Mouse (Mus musculus) Patski (cell line): ENCODE measurements at regions not wholly inside any gene's neighbourhood (a gene's known extent, or its start where the extent isn't known, plus 50 kb on each side); places are given as distances from the start of the nearest gene placed in this dataset.
A peak's percentile ranks its signal among the peaks of the same experiment; 100 is the strongest.

ENCODE experiments used
- ATAC-seq: fragments of 100-300 bp; one replicate; pipeline ENCODE4 v1.8.0; 2021
- CTCF ChIA-PET: fragments of 350-600 bp; sonication (Branson Sonifier 250); formaldehyde crosslinking; loops from one replicate; lab custom pipeline; 2022; ENCODE audit warnings: inconsistent platforms; lab: Charles Lee
- POLR2A ChIA-PET: fragments of 350-600 bp; sonication (Branson Sonifier 250); formaldehyde crosslinking; loops from one replicate; lab custom pipeline; 2022; ENCODE audit warnings: antibody characterized with exemption, inconsistent platforms; lab: Charles Lee
- DNase-seq: peaks from one replicate; pipeline ENCODE4 v3.0.0-alpha.2; 2011; ENCODE audit warnings: low read depth, low spot score
- H3K27me3 ChIP-seq: fragments of 371-371 bp; one replicate; pipeline ENCODE4 v1.5.1; 2021
- CTCF ChIP-seq: fragments of 100-300 bp; IDR thresholded peaks from one replicate; pipeline ENCODE4 v1.5.1; 2021
- in situ Hi-C: fragments of 300-500 bp; cut with MboI; formaldehyde crosslinking; loops from 3 replicates; pipeline ENCODE4 v1.11.1; 2018; ENCODE audit warnings: low pct_unique_long_range_greater_than_20kb, mixed read lengths

GRCm38 (mm10) chr12:8844748-8845147 lies 73.6 kb downstream of the Sdc1 start:
- H3K27me3 ChIP-seq = no peaks in the 10 kb centered on the region
- DNase-seq (no peak), ATAC-seq (no peak)
- no peak for TF ChIP-seq CTCF
- ChIA-PET CTCF (no interaction called here), POLR2A (no interaction called here)
- in situ Hi-C loops = no loop called here

DNA sequence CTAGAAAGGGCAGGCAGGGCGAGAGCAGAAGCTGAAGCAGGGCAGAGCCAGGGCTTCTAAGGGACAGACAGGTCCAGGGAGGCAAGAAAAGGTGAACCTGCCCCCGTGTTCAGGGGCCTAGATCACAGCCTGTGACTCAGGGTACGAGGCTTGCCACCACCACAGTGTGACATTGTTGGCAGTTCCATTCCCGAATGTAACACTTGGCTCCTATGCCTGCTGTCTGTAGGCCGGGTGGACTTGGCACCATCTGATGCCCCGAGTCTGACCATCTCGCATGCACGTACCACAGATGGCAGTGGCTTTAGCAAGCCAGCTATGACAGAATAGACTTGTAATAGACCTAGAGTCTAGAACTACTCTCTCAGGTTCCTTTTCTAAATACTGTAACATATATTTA lies 74.3 kb downstream of the Sdc1 start:
- no peaks in the 10 kb centered on the region for H3K27me3 ChIP-seq
- CTCF ChIA-PET = no interaction called here
- in situ Hi-C loops = no loop called here
- ATAC-seq (no peak), DNase-seq (no peak)
- POLR2A ChIA-PET = no interaction called here
- TF ChIP-seq CTCF = no peak

DNA sequence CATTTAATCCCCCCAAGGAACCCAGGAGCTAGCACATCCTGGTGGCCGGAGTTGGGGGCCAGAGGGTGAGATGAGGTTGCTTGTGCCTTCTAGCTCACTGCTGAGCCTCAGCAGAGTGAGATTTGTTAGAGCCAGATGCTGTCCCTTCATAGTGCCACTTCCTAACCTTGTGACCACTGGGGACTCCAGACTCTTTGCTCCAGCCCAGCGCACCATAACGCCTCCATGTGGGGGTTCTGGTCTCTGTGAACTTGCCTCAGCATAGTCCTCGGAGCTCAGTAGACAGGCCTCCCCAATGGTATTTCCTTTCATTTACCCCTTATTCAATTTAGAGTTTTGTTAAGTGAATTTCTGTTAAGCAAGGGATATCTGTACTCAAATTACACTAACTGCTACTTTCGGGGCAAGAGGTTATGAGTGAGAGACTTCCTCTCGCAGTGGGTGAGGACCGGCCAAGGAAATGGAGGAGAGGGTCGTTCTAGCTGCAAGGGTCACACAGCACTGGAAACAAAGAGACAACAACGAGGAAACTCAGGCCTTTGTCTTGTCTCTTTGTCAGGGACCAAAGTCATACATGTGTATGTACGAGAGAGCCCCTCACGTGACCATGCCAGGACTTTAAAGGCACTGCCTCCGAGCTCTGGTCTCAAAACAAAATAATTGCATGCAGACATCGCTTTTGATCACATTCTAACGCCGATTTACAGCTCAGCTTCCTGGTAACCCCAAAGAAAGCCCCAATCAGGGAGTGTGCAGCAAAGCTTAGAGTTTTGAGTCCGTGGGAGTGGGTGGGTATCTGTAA lies 74.8 kb upstream of the Laptm4a start:
- in situ Hi-C loops = no loop called here
- no peak for TF ChIP-seq CTCF
- DNase-seq (no peak), ATAC-seq (no peak)
- no peaks in the 10 kb centered on the region for H3K27me3 ChIP-seq
- ChIA-PET POLR2A (no interaction called here), CTCF (no interaction called here)

GRCm38 (mm10) chr12:8847227-8847857 lies 74.1 kb upstream of the Laptm4a start:
- DNase-seq = no peak
- POLR2A ChIA-PET = no interaction called here
- H3K27me3 ChIP-seq = no peaks in the 10 kb centered on the region
- TF ChIP-seq CTCF = no peak
- no peak for ATAC-seq
- CTCF ChIA-PET = no interaction called here
- in situ Hi-C loops = no loop called here

- no peak for DNase-seq
- ATAC-seq = no peak
- TF ChIP-seq CTCF = no peak
- no peaks in the 10 kb centered on the region for H3K27me3 ChIP-seq
- CTCF ChIA-PET = no interaction called here
- POLR2A ChIA-PET = no interaction called here
- in situ Hi-C loops = no loop called here
Measured at GRCm38 (mm10) chr12:8847858-8848383, 73.5 kb upstream of the Laptm4a start.

DNA sequence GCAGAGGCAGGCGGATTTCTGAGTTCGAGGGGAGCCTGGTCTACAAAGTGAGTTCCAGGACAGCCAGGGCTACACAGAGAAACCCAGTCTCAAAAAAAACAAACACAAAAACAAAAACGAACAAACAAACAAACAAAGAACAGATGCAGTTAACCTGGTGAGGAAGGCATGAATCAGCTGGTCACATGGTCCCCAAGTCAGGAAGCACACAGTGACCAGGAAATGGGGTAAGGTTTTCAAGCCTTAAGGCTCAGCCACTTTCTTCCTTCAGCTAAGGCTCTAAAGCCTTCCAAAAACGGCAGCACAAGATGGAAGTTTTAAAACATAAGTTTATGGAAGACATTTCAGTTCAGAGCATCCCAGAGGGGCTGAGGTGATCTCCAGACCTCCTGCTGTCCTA lies 67.6 kb upstream of the Laptm4a start:
- CTCF ChIA-PET = interaction anchor here (0.8 to 1.6 kb wide), 2 partner anchors 11 to 43 kb away, joined by 3 read pairs; no protein-coding TSS in a partner anchor
- TF ChIP-seq CTCF = no peak
- DNase-seq (no peak), ATAC-seq (no peak)
- in situ Hi-C loops = no loop called here
- H3K27me3 ChIP-seq = no peaks in the 10 kb centered on the region
- POLR2A ChIA-PET = no interaction called here

DNA sequence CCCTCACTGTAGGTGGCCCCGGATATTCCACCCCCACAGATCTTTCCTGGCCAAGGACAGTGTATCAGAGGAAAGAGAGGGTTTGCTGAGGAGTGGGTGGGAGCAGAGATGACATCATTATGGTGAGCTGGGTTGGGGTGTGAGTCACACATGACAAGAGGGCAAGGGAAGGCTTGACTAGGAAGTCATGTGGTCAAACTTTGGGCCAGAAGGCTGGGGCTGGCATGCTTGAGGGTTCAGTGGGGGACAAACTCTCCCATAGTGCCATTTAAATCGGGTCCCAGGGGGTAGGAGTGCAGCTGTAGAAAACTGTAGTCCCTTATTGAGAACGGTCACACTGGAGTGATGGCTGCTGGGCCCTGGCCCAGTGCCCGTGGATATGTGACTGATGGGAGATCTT lies 67.1 kb upstream of the Laptm4a start:
- CTCF ChIA-PET = interaction anchor here (0.8 to 1.6 kb wide), 2 partner anchors 10 to 43 kb away, joined by 3 read pairs; no protein-coding TSS in a partner anchor
- in situ Hi-C loops = no loop called here

GRCm38 (mm10) chr12:8855119-8855518 lies 66.3 kb upstream of the Laptm4a start:
- in situ Hi-C loops = no loop called here
- no peaks in the 10 kb centered on the region for H3K27me3 ChIP-seq
- POLR2A ChIA-PET = no interaction called here
- DNase-seq (no peak), ATAC-seq (no peak)
- no peak for TF ChIP-seq CTCF
- CTCF ChIA-PET = interaction anchor here (1.6 to 2.4 kb wide), 2 partner anchors 14 to 44 kb away, joined by 3 to 7 read pairs; no protein-coding TSS in a partner anchor

More for the DNA sequence above, 67.1 kb upstream of the Laptm4a start:
- POLR2A ChIA-PET = no interaction called here
- ATAC-seq = no peak
- no peak for TF ChIP-seq CTCF
- H3K27me3 ChIP-seq = no peaks in the 10 kb centered on the region
- no peak for DNase-seq

DNA sequence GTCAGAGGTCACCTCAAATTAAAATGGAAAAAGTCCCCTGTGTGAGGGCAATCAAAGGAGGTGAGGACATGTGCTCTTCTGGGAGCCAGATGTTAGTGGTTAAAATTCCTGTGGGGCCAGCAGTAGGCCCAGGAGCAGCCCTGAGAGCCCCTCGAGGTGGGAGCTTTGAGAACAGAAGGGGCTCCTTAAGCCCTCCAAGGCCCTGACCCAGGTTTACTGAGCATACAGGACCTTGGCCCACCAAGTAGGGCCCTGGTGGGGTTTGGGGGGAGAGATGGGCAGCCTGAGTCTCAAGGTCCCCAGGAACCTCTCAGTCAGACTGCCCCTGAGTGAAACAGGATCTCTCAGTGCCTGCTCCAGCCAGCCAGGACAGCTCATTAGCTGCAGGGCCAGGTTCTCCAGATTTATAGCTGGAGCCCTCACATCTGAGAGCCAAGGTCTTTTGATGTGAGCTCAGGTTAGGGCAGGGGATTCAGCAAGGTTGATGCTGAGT lies 65.4 kb upstream of the Laptm4a start:
- CTCF ChIA-PET = interaction anchor here (1.8 to 2.4 kb wide), 2 partner anchors 13 to 26 kb away, joined by 4 to 7 read pairs; no protein-coding TSS in a partner anchor
- ATAC-seq (peak; percentile 9), DNase-seq (no peak)
- in situ Hi-C loops = no loop called here
- no peak for TF ChIP-seq CTCF
- POLR2A ChIA-PET = interaction anchor here (1.3 kb wide), 1 partner anchor 85 kb away, joined by 4 read pairs; the partner anchor contains the start of gene Sdc1
- no peaks in the 10 kb centered on the region for H3K27me3 ChIP-seq

- POLR2A ChIA-PET = interaction anchor here (1.3 kb wide), 1 partner anchor 86 kb away, joined by 4 read pairs; the partner anchor contains the start of gene Sdc1
- no peak for TF ChIP-seq CTCF
- CTCF ChIA-PET = interaction anchor here (0.8 to 2.4 kb wide), 3 partner anchors 11 to 24 kb away, joined by 4 to 7 read pairs (median 4); no protein-coding TSS in a partner anchor
- no peak for ATAC-seq
- no peak for DNase-seq
- in situ Hi-C loops = no loop called here
- H3K27me3 ChIP-seq = no peaks in the 10 kb centered on the region
Measured at GRCm38 (mm10) chr12:8857308-8857707, 64.2 kb upstream of the Laptm4a start.

- ATAC-seq = no peak
- in situ Hi-C loops = no loop called here
- ChIA-PET CTCF (no interaction called here), POLR2A (no interaction called here)
- DNase-seq = no peak
- no peak for TF ChIP-seq CTCF
- no peaks in the 10 kb centered on the region for H3K27me3 ChIP-seq
Measured at GRCm38 (mm10) chr12:8858748-8859147, 62.7 kb upstream of the Laptm4a start.
